Mouse (Mus musculus): ENCODE measurements around the gene Smim15. TPM values are rescaled to one million over a fixed set of nuclear protein-coding genes. Genes with fewer than 3 reads are reported as not detected.

Gene Smim15
- total RNA-seq, 2 experiments from 2014 or later = 14.2 to 17.2 TPM

DNA sequence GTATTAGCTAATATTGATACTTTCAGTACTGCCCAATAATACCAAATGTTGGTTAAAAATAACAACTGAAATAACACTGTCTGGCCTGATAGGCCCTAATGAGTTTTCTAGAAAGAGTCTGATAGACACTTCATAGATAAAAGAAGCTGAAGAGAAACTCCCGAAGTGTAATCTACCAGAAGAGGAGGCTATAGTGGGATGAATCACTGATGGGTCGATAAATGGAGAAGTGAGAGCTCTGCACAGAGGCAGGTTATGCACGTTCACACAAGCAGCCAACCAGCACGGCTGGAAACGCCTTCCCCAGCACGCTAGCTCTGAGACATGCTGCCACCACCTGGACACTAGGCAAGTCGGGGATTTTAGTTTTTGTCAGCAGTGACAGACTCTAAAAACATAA is 2.9 kb upstream of the Smim15 start:
- TF ChIP-seq CTCF (IDR thresholded peaks at IDR 0.05) = peak; percentile 61
- no peak overlapping the region for H3K27ac ChIP-seq
- intact Hi-C loops (cut with DNase I) = loop anchor here (5.0 kb wide), 2 partner anchors 111 to 579 kb away; no protein-coding TSS in a partner anchor
- DNase-seq = peak; percentile 68
- H3K4me3 ChIP-seq = no peak overlapping the region

DNA sequence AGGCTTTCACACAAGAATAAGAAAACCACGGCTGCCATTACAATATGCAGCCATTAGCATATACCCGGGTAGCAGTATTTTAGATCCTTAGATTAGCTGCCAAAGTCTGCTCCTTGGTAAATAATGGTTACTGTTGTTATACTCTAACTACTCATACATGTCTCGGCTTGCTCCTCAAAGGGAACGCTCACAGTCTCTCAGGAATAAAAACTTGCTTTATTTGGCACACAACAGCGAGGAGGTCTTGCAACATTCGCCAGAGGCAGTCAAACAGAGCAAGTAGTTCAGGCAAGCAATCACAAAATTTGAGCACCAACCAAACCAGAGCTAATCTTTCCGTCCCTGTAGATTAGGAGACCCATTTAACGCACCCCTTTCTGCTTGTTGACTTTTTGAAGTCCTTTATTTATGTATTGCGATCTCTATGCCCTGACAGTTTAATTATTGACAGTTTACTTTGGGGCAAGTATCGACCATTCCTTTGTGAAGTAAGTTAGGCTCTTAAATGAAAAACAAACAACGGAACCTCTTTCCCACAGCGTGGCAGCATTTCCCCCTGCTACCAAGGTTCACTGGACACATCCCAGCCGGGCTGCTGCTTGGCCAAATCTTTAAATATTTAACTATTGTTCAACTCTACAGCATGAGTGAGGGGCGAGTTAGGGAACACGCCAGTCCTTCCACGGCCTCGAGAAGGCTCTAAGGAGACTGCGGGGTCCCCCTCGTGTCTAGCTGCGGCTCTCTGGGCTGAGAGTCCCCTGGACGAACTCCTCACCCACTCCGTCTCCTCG is 620 bp upstream of the Smim15 start:
- TF ChIP-seq CTCF (IDR thresholded peaks at IDR 0.05) = peak; percentile 34
- DNase-seq = no peak
- intact Hi-C loops (cut with DNase I) = loop anchor here (2.0 to 5.0 kb wide), 4 partner anchors 109 to 581 kb away; no protein-coding TSS in a partner anchor
- Histone ChIP-seq H3K27ac (peak overlapping the region; percentile 94), H3K4me3 (peak overlapping the region; percentile 99)

DNA sequence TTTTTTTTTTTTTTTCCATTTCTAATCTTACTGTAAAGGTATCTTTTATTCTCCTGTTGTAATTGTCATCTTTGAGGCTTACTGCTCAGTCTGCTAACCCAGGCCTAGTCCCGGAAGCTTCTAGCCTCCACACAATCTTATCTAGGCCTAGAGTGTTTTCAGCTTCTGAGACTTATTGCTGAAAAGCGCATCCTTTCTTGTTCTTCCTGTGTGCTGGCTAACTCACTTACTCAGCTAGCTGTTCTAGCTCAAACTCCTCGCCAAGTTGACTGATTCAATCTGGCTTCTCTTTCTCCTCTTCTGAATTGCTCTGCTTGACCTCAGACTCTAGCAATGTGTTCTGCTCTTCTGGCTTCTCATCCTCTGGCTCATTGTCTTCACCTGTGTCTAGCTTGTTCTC is 1.4 kb downstream of the Smim15 start:
- TF ChIP-seq CTCF (IDR thresholded peaks at IDR 0.05) = no peak
- DNase-seq = no peak
- Histone ChIP-seq H3K4me3 (peak overlapping the region; percentile 99; the same call in 1 of the 2 replicates), H3K27ac (no peak overlapping the region)
- intact Hi-C loops (cut with DNase I) = loop anchor here (2.0 kb wide), 2 partner anchors 155 to 215 kb away; no protein-coding TSS in a partner anchor

DNA sequence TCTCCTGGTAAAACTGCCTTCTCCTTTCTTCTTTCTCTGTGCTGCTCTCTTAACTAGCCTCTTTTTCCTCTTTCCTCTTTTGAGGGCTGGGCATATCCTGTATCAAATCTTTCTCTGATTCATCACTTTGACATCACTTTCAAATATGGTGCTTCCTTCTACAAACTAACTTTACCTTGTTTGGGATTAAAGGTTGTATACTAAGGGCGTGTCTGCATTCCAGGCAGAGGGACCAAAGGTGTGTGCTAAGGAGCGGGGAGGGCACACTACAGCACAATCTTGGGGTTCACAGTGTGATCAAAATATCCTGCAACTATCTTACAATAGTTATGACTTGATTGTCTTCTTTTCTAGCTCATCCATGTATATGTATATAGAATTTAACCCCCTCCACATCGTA is 1.8 kb downstream of the Smim15 start:
- no peak overlapping the region for H3K27ac ChIP-seq

DNA sequence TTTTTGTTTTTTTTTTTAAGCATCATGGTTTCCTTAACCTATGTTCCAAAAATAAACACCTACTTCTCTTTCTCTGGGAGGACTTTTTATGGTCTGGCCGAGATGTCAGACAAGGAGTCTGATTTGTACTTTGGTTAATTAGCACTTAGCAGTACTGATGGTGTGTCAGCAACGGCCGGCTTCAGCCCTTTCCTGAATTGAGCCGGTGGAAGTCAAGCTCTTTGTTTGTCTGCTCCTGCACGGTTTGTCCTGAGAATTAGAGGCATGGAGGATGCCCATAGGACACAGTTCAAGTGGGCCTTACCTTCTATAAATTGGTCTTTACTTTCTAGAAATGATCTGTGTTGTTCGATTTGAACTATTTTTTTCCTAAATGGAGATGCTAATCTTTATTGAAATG is 2.6 kb downstream of the Smim15 start:
- no peak overlapping the region for H3K4me3 ChIP-seq
- no peak for TF ChIP-seq CTCF (IDR thresholded peaks at IDR 0.05)
- no peak overlapping the region for H3K27ac ChIP-seq
- no peak for DNase-seq
- intact Hi-C loops (cut with DNase I) = no loop called here

More for the DNA sequence above, 1.8 kb downstream of the Smim15 start:
- TF ChIP-seq CTCF (IDR thresholded peaks at IDR 0.05) = no peak
- DNase-seq = no peak
- intact Hi-C loops (cut with DNase I) = no loop called here
- no peak overlapping the region for H3K4me3 ChIP-seq

DNA sequence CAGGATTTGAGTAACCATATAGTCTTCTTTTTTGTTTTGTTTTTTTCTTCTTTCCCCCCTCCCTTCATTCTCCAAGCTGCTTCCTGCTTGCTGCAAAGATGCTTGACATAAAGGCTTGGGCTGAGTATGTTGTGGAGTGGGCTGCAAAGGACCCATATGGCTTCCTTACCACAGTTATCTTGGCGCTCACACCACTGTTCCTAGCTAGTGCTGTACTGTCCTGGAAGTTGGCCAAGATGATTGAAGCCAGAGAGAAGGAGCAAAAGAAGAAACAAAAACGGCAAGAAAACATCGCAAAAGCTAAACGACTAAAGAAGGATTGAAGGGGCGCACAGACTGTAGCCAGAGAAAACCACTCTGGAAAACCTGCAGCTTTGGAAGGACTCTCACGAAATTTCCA is 3.1 kb downstream of the Smim15 start:
- Histone ChIP-seq H3K4me3 (no peak overlapping the region), H3K27ac (no peak overlapping the region)
- no peak for DNase-seq
- intact Hi-C loops (cut with DNase I) = no loop called here
- no peak for TF ChIP-seq CTCF (IDR thresholded peaks at IDR 0.05)

DNA sequence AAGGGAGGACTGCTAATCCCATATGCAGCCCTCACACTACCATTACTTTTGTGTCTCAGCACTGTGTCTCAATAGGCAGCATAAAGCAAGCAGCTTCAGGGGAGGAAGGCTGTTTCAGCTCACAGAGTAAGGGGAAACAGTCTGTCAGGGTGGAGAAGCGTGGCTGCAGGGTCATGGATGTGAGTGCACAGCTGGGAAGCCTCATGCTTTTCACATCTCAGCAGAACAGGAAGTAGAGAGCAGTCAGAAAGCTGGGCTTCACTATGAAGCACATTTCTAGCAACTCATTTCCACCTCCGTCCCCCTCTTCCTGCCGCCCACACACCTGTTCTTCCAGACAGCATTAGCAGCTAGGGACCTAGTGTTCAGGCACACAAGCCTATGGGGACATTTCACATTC is 12.7 kb downstream of the Smim15 start:
- Histone ChIP-seq H3K27ac (no peak overlapping the region), H3K4me3 (no peak overlapping the region)
- intact Hi-C loops (cut with DNase I) = no loop called here
- no peak for TF ChIP-seq CTCF (IDR thresholded peaks at IDR 0.05)
- DNase-seq = no peak

DNA sequence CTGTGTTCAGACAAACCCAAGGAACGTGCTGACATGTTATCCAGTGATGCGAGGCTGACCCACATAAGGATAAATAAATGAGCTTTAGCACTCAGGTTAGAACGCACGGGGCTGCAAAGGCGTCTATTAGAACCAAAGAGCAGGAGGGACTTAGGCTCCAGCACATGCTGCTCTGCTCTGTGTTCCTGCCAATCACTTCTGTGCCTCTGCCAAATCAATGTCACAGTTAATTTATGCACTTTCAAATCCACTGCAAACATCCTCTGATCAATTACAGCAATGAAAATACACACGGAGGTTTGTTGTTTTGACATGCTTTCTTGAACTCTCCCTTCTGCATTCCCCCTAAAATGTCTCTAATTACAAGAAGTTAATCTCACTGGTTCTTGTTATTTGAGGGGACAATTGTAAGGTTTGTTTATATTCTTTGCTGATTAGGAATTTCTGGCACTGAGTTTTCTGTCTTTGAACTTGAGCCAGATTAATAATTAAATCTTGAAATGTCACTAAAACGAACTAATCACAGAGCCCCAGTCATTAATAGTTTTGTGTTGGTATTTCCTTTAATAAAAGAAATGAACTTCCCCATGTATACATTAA is 16.1 kb downstream of the Smim15 start:
- no peak overlapping the region for H3K27ac ChIP-seq
- no peak for TF ChIP-seq CTCF (IDR thresholded peaks at IDR 0.05)
- no peak overlapping the region for H3K4me3 ChIP-seq
- intact Hi-C loops (cut with DNase I) = no loop called here
- DNase-seq = no peak

DNA sequence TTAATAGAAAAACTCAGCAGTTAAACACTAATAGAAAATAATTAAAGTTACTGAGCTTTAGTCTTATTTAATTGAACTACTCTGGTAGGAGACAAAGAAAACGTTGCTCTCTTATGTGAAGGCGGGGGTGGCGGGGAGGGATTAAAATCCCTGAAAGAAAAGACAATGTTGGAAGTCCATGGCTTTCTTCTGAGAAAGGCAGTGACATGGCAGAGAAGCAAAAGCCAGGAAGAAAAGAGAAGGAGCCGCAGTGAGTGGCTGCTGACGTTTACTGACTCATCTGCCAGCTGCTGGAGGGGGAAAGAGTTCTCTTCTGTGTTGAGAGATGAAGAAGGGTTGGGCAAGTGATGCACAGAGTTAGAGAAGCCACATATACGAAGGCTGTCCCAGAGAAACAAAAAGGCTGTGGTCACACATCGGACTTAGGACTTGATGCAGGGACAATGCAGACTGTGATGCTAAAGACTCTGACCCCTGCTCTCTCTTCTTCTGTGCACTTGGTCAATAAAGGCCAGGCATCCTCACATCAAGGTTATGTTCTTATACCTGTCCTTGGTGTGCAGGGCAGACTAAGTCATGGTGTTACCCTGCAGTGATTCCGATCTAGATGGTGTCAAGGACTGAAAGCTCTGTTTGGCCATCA is 16.8 kb downstream of the Smim15 start:
- TF ChIP-seq CTCF (IDR thresholded peaks at IDR 0.05) = no peak
- DNase-seq = no peak
- intact Hi-C loops (cut with DNase I) = no loop called here
- Histone ChIP-seq H3K4me3 (no peak overlapping the region), H3K27ac (no peak overlapping the region)

DNA sequence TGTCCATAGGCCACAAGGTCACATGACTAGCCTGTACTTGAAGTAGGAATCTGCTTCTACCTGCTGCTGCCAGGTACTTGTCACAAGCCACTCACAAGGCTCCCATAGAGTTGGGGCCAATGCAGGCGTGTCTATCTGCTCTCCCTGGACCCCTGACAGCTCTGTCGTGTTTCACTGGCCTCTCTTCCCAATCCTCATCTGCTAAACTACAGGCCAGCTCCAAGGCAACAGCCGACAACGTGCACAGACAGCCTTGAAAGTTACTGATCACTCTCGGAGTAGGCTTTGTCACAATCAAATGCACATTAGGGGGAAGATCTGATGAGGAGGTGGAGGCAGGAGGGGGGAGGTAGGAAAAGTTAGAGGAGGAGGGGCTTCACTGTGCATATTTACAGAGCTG is 18.7 kb downstream of the Smim15 start:
- Histone ChIP-seq H3K4me3 (no peak overlapping the region), H3K27ac (no peak overlapping the region)
- TF ChIP-seq CTCF (IDR thresholded peaks at IDR 0.05) = no peak
- intact Hi-C loops (cut with DNase I) = no loop called here
- no peak for DNase-seq

DNA sequence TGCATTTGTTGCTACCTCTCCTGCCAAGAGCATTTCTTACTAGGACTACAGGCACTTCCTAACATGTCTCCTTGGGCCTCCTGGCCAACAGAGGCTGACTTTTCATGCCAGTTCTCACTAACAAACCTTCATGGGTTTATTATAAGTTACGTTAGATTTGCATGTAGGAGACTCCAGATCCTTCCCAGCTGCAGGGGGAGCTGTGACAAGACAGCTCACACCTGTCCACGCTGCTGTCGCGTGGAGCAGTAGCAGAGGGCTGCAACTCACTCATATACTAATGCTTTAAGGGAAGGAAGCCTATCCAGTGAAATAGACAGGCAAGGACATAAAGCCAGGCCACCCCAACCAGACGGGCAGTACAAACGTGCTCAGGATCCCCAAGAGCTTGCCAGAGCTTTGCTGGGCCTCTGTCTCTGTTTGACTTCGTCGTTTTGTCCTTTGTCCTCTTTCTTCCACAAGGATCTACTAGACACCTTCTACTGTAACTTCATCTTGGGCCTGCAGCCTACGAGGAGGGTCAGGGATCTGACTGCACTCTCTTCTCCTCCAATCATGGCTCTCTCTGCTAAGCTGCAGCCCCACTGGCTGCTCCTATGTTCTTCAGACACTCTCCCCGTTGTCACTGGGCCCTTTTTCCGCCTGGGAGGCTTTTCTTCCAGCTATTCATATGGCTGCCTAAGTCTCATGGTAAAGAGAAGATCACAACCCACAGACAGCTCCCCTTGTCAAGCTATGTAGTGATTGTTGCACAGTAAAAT is 19.3 kb downstream of the Smim15 start:
- no peak for DNase-seq
- Histone ChIP-seq H3K27ac (no peak overlapping the region), H3K4me3 (no peak overlapping the region)
- intact Hi-C loops (cut with DNase I) = no loop called here
- no peak for TF ChIP-seq CTCF (IDR thresholded peaks at IDR 0.05)

DNA sequence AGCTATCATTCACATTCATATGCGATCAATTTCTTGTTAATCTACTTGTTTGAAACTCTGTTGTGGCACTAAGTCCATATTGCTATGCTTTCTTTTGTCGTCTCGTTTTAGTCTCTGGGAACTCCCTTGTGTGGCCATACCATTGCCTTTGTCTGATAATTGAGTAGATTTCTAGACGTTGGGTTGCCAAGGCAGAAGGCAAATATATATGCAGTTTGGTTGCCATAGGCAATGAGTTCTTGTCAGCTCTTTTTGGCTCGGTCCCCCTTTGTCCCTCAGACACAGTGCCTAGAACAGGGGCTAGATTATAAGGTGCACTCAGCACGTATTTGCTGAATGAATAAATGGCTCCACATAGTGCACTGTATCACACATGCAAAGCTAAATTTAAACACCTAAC is 20.1 kb downstream of the Smim15 start:
- no peak for DNase-seq
- TF ChIP-seq CTCF (IDR thresholded peaks at IDR 0.05) = no peak
- intact Hi-C loops (cut with DNase I) = no loop called here
- Histone ChIP-seq H3K27ac (no peak overlapping the region), H3K4me3 (no peak overlapping the region)

All from gastrocnemius, adult 2 months (tissue).